Mouse (Mus musculus) bone marrow macrophage, adult 2 months (primary cell): ENCODE results near the gene Mars.

Experiments
- CTCF ChIP-seq: IDR thresholded peaks from 2 replicates; pipeline ENCODE4 v1.5.1; 2012; ENCODE audit warnings: low read depth, mild to moderate bottlenecking, low read length, moderate library complexity
- POLR2A ChIP-seq: IDR thresholded peaks from 2 replicates; pipeline ENCODE4 v1.6.1; 2012; ENCODE audit warnings: mild to moderate bottlenecking, low read depth, low read length, borderline replicate concordance

GRCm38 (mm10) chr10:127258489-127258888 lies 53.1 kb downstream of the Mars start:
- TF ChIP-seq POLR2A (no peak), CTCF (no peak)
